Mouse (Mus musculus): Measurements from ENCODE around the gene Pakap. TPM values are rescaled to one million over a fixed set of nuclear protein-coding genes. Genes with fewer than 3 reads are reported as not detected.

The Pakap gene
- polyA plus RNA-seq, 2 experiments: 0.51 TPM; not detected in 1

DNA sequence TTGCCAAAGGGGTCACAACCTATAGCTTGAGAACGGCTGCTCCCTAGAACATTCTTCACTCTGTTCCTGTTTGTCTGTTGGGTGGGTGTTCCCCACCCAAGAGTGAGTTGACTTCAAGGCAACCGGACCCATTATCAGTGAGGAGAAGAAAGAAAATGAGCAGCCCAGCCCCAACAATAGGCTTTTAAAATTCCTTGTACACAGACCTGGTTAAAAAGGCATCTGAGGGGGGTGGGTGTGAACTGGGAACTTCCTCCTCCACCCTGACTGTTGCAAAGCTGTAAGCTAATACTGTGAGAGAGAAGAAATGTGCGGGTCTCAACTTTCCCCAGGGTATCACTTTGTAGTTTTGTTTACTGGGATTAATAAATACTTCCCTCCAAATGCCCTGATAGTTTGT lies 226.6 kb downstream of the Pakap start:
- Histone ChIP-seq H3K4me2 (ENCODE audit: low read depth) (no peak overlapping the region), H3K9me3 (ENCODE audit: control insufficient read depth, low read length) (no peaks in the 10 kb centered on the region), H3K27me3 (ENCODE audit: control insufficient read depth, insufficient read depth, low read length) (no peaks in the 10 kb centered on the region), H3K4me1 (replicated peaks; ENCODE audit: control insufficient read depth in 2 of 2, insufficient read depth in 2 of 2, low read length in 1 of 2) (peaks cover 24 to 31% of the 10 kb centered on the region in 2 experiments), H3K36me3 (replicated peaks; ENCODE audit: control insufficient read depth, insufficient read depth, low read depth) (no peaks in the 10 kb centered on the region), H3K9ac (replicated peaks) (no peak overlapping the region), H3K4me3 (ENCODE audit: insufficient read depth in 1 of 2, low read depth in 2 of 2, low read length in 2 of 2) (no peak overlapping the region), H3K27ac (no peak overlapping the region)
- ATAC-seq (ENCODE audit: insufficient read depth) (no peak), DNase-seq (ENCODE audit: low read depth in 3 of 3, low spot score in 3 of 3) (no peak)
- WGBS (ENCODE audit: insufficient replicate concordance): 18% methylated on average over 3 of the region's 3 CpGs
- TF ChIP-seq CTCF (IDR thresholded peaks at IDR 0.05; ENCODE audit: low read depth) (no peak), EP300 (IDR thresholded peaks at IDR 0.05; ENCODE audit: low read depth) (no peak)

DNA sequence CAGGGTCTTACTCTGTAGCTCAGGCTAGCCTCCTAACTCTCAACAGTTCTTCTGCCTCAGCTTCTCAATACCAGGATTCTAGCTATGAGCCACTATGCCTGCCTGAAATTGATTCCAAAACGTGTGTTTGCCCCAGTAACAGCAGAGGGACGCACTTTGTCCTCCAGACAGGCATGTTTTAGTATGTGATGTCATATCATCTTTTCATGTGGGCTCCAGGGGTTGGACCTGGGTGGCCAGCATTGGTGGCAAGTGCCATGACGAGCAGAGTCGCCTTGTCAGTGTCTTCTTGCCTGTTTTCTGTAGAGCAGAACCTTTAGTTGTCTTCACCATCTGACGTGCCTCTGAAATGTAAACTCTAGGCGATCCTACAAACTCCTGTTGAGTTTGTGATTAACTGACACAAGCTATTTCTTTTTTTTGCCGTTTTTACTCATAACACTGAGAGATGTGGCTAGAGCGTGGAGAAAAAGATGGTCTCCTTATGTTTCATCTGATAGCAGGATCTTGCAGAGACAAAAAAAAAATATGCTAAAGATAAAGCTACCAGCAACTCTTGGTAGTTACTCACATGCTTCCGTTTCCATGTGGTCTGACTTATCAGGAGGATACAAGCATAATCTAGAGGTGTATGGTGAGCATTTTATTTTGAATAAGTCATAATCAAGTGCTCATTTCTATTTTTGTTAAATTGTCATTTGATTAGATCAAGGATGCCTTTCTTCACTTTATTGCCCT lies 229.7 kb downstream of the Pakap start:
- TF ChIP-seq CTCF (IDR thresholded peaks at IDR 0.05; ENCODE audit: low read depth) (no peak), EP300 (IDR thresholded peaks at IDR 0.05; ENCODE audit: low read depth) (peak; percentile 35; the same call in 1 of the 2 replicates)
- Histone ChIP-seq H3K9ac (replicated peaks) (no peak overlapping the region), H3K36me3 (replicated peaks; ENCODE audit: control insufficient read depth, insufficient read depth, low read depth) (no peaks in the 10 kb centered on the region), H3K4me1 (replicated peaks; ENCODE audit: control insufficient read depth in 2 of 2, insufficient read depth in 2 of 2, low read length in 1 of 2) (peaks cover 24 to 35% of the 10 kb centered on the region in 2 experiments), H3K4me2 (ENCODE audit: low read depth) (peak overlapping the region; percentile 54), H3K27ac (no peak overlapping the region), H3K4me3 (ENCODE audit: insufficient read depth in 1 of 2, low read depth in 2 of 2, low read length in 2 of 2) (no peak overlapping the region), H3K27me3 (ENCODE audit: control insufficient read depth, insufficient read depth, low read length) (no peaks in the 10 kb centered on the region), H3K9me3 (ENCODE audit: control insufficient read depth, low read length) (no peaks in the 10 kb centered on the region)
- DNase-seq (ENCODE audit: low read depth in 3 of 3, low spot score in 3 of 3): peak in 1 of 3 experiments; percentile 30
- ATAC-seq (ENCODE audit: insufficient read depth): peak; percentile 48; the same call in 1 of the 2 replicates
- 20% methylated on average over 9 of the region's 9 CpGs for WGBS (ENCODE audit: insufficient replicate concordance)

DNA sequence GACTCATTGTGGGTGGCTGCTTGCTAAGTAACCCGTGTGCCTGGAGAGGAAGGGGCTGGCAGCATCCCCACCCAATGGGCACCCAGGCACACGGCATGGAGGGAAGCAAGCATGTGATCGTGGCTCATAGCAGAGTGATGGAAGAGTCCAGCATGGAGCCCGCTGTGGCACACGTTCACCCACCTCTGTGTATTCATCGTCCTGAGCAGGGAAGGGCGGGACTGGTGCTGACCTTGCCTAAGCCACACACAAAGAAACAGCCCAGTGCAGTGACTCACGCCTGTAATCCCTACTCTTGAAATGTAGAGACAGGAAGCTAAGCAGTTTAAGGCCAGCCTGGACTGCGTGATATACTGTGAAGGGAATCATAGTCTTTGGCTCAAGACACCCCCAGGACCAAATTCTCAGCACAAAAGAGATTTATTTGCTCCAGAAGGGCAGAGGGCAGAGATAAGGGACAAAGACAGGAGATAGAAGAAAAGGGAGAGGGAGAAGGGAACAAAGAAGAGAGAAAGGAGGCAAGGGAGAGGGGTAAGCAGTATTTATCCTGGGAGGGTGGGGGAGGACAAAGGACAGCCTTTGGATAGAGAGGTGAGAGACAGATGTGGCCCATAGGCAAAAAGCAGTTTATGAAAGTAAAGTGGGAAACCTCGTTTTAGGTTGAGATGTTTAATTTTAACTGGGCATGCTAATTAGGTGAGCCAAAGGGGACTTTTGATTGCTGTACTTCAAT lies 230.5 kb downstream of the Pakap start:
- Histone ChIP-seq H3K27ac (peak overlapping the region; percentile 37), H3K27me3 (ENCODE audit: control insufficient read depth, insufficient read depth, low read length) (no peaks in the 10 kb centered on the region), H3K9me3 (ENCODE audit: control insufficient read depth, low read length) (no peaks in the 10 kb centered on the region), H3K4me3 (ENCODE audit: insufficient read depth in 1 of 2, low read depth in 2 of 2, low read length in 2 of 2) (no peak overlapping the region), H3K9ac (replicated peaks) (no peak overlapping the region; the same call in 1 of the 2 replicates), H3K36me3 (replicated peaks; ENCODE audit: control insufficient read depth, insufficient read depth, low read depth) (no peaks in the 10 kb centered on the region), H3K4me1 (replicated peaks; ENCODE audit: control insufficient read depth in 2 of 2, insufficient read depth in 2 of 2, low read length in 1 of 2) (peaks cover 24 to 35% of the 10 kb centered on the region in 2 experiments), H3K4me2 (ENCODE audit: low read depth) (peak overlapping the region; percentile 54)
- no peak for TF ChIP-seq CTCF (IDR thresholded peaks at IDR 0.05; ENCODE audit: low read depth)
- peak; percentile 52 for ATAC-seq (ENCODE audit: insufficient read depth)
- 9% methylated on average over 10 of the region's 10 CpGs for WGBS (ENCODE audit: insufficient replicate concordance)
- no peak for DNase-seq (ENCODE audit: low read depth in 3 of 3, low spot score in 3 of 3)

DNA sequence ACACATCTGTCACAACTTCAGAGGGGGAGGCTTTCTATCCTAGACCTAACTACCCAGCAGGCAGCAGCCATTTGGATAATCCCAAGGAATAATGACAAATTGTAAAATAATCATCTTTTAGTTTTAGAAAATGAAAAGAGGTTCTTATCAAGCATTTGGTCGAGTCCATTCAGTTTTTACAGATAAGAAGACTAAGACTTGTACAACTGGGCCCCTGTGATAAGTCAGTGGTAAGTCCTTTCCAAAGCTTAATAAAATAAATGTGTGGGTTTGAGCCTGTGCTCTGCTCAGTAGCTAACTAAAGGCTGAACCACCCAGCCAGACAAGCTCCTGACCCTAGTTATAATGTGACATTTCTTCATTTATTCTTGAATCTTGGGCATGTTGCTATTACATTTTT lies 231.3 kb downstream of the Pakap start:
- Histone ChIP-seq H3K36me3 (replicated peaks; ENCODE audit: control insufficient read depth, insufficient read depth, low read depth) (no peaks in the 10 kb centered on the region), H3K27me3 (ENCODE audit: control insufficient read depth, insufficient read depth, low read length) (no peaks in the 10 kb centered on the region), H3K4me3 (ENCODE audit: insufficient read depth in 1 of 2, low read depth in 2 of 2, low read length in 2 of 2) (no peak overlapping the region), H3K9me3 (ENCODE audit: control insufficient read depth, low read length) (no peaks in the 10 kb centered on the region), H3K4me2 (ENCODE audit: low read depth) (peak overlapping the region; percentile 54), H3K27ac (peak overlapping the region; percentile 28; the same call in 1 of the 2 replicates), H3K9ac (replicated peaks) (no peak overlapping the region), H3K4me1 (replicated peaks; ENCODE audit: control insufficient read depth in 2 of 2, insufficient read depth in 2 of 2, low read length in 1 of 2) (peaks cover 19 to 28% of the 10 kb centered on the region in 2 experiments)
- peak; percentile 74 for ATAC-seq (ENCODE audit: insufficient read depth)
- WGBS (ENCODE audit: insufficient replicate concordance): 8% methylated on average over 1 of the region's 1 CpGs
- DNase-seq (ENCODE audit: low read depth in 3 of 3, low spot score in 3 of 3): peak in 2 of 3 experiments; percentile 31 to 42
- TF ChIP-seq EP300 (IDR thresholded peaks at IDR 0.05; ENCODE audit: low read depth): peak; percentile 59; the same call in 1 of the 2 replicates
- no peak for TF ChIP-seq CTCF (IDR thresholded peaks at IDR 0.05; ENCODE audit: low read depth)

DNA sequence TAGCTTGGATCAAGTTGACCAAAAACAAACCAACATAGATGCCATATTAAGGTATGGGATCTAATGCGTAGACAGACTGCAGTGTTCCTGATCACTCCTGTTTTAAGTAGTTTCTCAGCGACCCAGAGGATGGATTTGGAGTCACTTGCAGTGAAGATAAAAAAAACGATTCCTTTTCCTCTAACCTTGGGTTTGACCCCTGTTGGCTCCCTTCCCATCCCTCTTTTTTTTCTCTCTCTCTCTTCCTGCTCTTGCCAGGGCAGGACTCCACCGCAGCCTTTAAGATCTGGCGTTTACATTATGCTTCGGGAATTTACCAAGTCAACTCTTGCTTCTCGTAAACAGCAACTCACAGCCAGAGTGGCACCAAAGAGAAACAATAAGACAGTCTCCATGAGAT lies 233.3 kb downstream of the Pakap start:
- TF ChIP-seq CTCF (IDR thresholded peaks at IDR 0.05; ENCODE audit: low read depth) (no peak), EP300 (IDR thresholded peaks at IDR 0.05; ENCODE audit: low read depth) (no peak)
- H3K36me3 ChIP-seq (replicated peaks; ENCODE audit: control insufficient read depth, insufficient read depth, low read depth): no peaks in the 10 kb centered on the region
- no peaks in the 10 kb centered on the region for H3K27me3 ChIP-seq (ENCODE audit: control insufficient read depth, insufficient read depth, low read length)
- peaks cover 16 to 24% of the 10 kb centered on the region in 2 experiments for H3K4me1 ChIP-seq (replicated peaks; ENCODE audit: control insufficient read depth in 2 of 2, insufficient read depth in 2 of 2, low read length in 1 of 2)
- no peaks in the 10 kb centered on the region for H3K9me3 ChIP-seq (ENCODE audit: control insufficient read depth, low read length)
- H3K4me3 ChIP-seq (ENCODE audit: insufficient read depth in 1 of 2, low read depth in 2 of 2, low read length in 2 of 2): no peak overlapping the region
- H3K9ac ChIP-seq (replicated peaks): no peak overlapping the region
- WGBS (ENCODE audit: insufficient replicate concordance): 64% methylated on average over 7 of the region's 7 CpGs
- DNase-seq (ENCODE audit: low read depth in 3 of 3, low spot score in 3 of 3): no peak
- no peak overlapping the region for H3K4me2 ChIP-seq (ENCODE audit: low read depth)
- H3K27ac ChIP-seq: no peak overlapping the region
- ATAC-seq (ENCODE audit: insufficient read depth): no peak

Measured in liver, embryonic 14.5 days (tissue).